Mouse (Mus musculus) ZHBTc4 (cell line): Measurements from ENCODE around the gene Irak4.
A peak's percentile ranks its signal among the peaks of the same experiment; 100 is the strongest.

Experiments used
- DNase-seq: peaks from one replicate; pipeline ENCODE4 v3.0.0-alpha.2; 2011; ENCODE audit warnings: low read depth, low spot score

Gene Irak4

GRCm38 (mm10) chr15:94558895-94559656 lies 15.6 kb downstream of the Irak4 start:
- DNase-seq = no peak

GRCm38 (mm10) chr15:94564909-94565308 lies 21.5 kb downstream of the Irak4 start:
- DNase-seq = no peak

- DNase-seq = peak; percentile 93
Measured at GRCm38 (mm10) chr15:94565854-94566253, 22.4 kb downstream of the Irak4 start.

- no peak for DNase-seq
Measured at GRCm38 (mm10) chr15:94568496-94569182, 25.2 kb downstream of the Irak4 start.

DNA sequence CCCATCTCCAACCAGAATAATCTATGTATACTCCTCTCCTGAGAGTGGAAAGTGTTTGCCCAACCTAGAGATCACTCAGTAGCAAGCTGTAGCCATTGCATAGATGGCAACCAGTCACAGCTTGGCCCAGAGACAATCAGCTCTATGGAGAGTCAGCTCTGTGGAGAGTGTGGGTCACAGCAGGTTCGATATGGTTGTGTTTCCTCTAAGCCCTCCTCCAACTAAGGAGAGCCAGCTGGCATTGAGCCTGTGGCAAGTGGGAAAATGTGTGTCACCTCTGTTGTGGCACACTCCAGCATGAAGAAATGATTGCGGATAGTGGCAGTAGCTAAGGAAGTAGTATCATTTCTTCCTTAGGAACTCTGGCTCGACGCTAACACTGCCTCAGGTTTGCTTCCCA lies 28.1 kb downstream of the Irak4 start:
- no peak for DNase-seq

- peak; percentile 63 for DNase-seq
Measured at GRCm38 (mm10) chr15:94572746-94573145, 29.3 kb downstream of the Irak4 start.

GRCm38 (mm10) chr15:94574566-94575268 lies 31.3 kb downstream of the Irak4 start:
- DNase-seq = peak; percentile 76

- peak; percentile 76 for DNase-seq
Measured at GRCm38 (mm10) chr15:94582000-94582593, 38.7 kb downstream of the Irak4 start.

- no peak for DNase-seq
Measured at GRCm38 (mm10) chr15:94583153-94583552, 39.7 kb downstream of the Irak4 start.

DNA sequence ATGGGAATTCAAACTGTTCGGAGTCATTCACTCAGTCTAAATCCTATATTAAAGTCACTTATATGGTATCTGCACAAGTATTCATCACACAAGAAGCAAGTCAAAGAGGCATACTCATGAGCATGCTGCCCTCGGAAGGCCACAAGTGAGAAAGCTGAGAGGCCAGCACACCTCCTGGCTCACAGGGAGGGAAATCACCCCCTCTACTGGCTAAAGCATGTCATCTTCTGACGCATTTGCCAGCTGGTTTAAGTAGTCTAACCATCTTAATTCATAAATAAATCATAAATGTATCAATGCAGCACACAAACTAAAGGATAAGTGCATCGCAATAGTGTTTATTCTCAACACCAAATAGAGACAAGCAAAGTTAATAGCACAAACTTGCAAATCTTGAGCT lies 41.3 kb downstream of the Irak4 start:
- peak; percentile 64 for DNase-seq

DNA sequence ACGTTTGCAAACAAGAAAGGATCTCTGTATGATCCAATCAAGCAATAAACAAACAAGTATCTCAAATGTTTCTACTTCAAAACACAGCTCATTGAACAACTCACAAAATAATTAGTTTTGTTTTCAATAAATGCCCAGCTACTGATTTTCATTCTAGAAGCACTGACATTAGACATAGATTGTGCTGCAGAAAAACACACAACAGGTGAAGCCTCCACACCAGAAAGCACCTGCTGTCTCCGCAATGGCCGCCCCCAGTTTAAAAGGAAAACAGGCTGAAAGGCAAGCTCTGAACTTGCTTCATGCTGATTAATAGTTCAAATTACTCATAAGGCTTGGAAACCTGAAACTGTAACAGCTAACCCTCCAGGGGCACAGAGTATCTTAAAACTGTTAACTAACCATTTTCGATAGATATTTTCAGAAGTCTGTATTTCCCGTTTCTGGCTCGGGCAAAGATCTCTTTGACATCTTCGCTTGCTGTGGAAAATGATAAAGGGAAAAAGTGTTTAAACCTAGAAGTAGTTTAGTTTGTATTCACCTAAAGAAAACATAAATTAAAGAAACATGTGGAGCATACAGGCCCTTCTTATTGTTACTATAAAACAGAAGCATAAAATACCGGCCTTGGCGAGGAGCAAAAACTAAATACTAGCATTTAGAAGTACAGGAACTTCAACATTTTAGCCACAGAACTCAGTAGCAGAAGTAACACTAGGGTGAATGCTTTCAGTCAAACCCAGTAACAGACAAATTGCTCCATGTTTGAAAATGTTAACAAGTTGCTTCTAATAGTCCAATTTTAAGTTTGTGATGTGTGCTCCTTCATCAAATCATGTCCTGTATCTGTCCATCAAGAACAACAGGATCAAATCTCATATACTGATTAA lies 44.6 kb downstream of the Irak4 start:
- DNase-seq = no peak

DNA sequence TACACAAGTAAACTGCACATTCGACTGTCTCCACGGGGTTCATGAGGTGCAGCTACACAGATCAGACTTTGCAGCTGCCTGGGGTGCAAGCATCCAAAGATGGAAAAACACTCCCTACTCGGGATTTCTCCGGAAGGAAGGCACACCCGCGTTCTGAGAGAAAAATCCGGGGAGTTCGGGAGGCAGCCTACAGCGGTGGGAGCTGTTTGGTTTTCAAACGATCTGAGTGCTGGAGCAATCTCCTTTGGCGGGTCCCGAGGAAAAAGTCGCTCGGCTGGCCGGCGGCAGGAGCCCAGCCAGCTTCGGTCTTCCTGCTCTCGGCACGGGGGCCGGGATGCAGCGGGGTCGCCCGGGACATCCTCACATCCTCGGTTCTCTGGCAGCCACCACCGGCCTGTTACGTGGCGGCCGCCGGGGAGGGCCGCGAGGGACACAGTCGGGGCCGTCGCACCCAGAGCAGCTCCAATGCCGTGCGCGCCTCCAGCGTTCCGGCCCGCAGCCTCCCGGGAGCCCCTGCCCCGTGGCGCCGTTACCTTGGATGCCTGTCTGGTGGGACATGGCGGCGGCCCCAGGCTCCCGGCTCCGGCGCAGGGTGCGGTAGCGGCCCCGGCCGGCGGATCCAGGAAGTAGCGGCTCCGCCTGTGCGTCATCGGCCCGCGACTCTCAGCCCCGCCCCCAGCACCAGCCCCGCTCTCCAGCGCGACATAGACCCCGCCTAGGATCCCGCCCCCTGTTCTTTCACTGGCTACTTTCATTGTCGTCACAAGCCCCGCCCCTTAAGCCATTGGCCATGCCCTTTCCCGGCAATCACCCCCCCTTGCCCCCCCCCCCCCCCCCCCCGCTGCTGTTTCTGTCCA lies 46.0 kb downstream of the Irak4 start, which contains the start of gene Twf1:
Gene Twf1, minus strand, starts transcription at position 671 of the 857 bp plus-strand sequence.
- DNase-seq = peak; percentile 97

DNA sequence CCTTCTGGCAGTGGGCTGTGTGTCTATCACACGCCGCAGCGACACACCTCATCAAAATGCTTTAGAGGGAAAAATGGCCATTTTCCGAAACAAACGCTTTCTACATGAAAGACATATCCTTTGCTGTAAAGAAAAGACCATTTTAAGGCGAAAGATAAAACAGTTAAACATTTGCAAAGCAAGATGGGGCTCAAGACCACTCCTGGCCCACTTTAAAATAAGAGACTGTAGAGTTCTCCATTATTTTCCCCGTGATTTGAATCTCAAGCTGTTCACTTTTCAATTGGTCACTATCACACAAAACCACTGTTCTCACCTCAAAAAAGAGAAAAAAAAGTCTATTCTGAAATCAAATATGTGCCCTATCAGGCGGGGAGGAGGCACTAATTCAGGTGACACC lies 46.6 kb downstream of the Irak4 start:
- no peak for DNase-seq

DNA sequence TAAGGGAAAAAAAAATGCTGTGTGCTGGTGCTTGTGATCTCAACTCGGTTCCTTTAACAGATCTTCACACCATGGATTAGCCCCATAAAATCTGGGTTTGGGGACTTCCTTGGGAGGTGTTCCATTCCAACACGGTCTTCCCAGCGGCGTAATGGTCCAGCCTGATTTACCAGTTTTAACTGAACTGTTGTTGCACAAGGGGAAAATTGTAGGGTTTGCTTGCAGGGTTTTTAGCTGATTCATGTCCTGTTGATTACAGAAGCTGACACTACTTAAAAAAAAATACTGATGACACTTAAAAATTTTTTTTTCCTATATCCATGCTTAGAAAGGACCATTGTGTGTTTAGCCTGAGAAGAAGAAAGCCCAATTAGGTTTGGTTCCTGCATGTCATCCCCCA lies 47.9 kb downstream of the Irak4 start:
- DNase-seq = no peak

GRCm38 (mm10) chr15:94593586-94593985 lies 50.1 kb downstream of the Irak4 start:
- DNase-seq = no peak

DNA sequence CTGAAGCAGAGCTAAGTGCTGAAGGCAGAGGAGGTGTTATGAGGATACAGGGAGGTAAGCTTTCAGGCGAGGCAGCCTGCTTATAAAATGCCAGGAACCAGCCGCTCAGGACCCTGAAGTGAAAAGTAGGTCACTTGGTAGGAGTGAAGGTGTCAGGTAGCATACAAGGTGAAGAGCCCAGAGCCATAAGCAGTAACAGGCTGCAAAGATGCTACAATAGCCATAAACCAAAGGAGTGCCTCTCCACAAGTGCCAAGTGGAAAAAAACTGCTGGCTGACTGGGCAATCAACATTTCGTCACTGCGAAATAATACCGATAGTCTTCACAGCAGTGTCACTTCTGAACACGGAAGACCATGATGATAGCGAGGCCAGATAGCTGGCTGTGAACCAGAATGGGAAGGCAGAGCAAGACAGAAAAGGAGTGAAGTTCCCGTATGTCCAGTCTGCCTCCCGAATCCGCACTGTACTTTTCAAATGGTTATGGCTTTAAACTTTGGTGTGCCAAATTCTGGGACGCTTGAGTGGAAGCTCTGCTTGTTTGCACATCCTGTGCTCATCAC lies 56.8 kb downstream of the Irak4 start:
- DNase-seq = no peak

DNA sequence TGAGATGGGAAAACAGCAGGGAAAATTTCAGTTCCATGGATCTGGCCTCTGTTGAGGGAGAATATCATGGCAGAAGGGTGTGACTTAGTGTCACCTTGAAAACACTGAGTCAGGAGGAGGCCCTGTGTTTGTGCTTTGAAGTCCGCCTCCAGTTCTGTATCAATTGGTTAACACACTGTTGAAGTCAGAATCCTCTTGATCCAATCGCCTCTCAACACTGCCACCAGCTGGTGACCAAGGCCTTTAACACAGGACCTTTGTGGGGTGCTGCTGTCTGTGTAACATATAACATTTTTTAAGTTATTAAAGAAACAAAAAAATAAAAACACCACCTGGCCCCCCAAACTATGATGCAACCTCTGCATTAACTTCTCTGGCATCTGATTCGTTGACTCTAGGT lies 57.9 kb downstream of the Irak4 start:
- DNase-seq = peak; percentile 84

GRCm38 (mm10) chr15:94602441-94602840 lies 59.0 kb downstream of the Irak4 start:
- no peak for DNase-seq

GRCm38 (mm10) chr15:94607768-94608167 lies 64.3 kb downstream of the Irak4 start:
- DNase-seq = no peak

DNA sequence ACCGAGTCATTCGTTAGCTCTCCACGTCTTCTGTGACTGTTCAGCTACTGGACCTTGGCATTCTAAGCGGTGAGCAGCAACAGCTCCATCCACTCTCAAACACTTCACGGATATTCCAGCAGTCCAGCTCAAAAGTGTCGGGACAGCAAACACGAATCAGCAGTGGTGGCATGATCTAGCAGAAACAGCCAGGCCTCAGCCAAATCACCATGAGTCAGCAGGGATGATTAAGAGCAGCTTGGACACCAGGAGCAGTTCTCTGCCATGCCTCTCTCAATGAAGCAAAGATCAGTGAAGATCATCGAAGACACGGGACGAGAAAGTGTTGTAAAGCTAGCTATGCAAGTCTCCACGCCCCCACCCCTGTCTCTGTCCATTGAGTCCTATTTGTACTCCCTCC lies 72.6 kb downstream of the Irak4 start:
- DNase-seq = peak; percentile 27
